In genomic region chr2:94043662-94044061, GRCm38 (mm10) we compare ENCODE assay signal across 12 mouse cellular contexts. TPM values are rescaled to one million over a fixed set of nuclear protein-coding genes. Genes with fewer than 3 reads are reported as not detected.
A peak's percentile ranks its signal among the peaks of the same experiment; 100 is the strongest.
DNase-seq lines count a peak whose midpoint lies in the region; ATAC-seq and TF ChIP-seq lines count a peak whose summit lies in the region.
"Had no signal": no experiment of that assay in that cellular context is flagged by ENCODE, and none has a peak within 500 bp of the region (broad histone marks: within the 10 kb centered on the region; RNA-seq: fewer than 3 reads in every experiment).

No protein-coding gene starts in this region.

- no peak overlapping the region for H3K9ac ChIP-seq in forebrain, embryonic 14.5 days (ENCODE audit: low read length)
- H3K9ac ChIP-seq in midbrain, embryonic 12.5 days (replicated peaks): no peak overlapping the region
- H3K9ac ChIP-seq: lung, embryonic 15.5 days had no signal

- H3K27ac ChIP-seq in gastrocnemius, adult 2 months: no peak overlapping the region
- no peak overlapping the region for H3K27ac ChIP-seq in forebrain, embryonic 14.5 days (ENCODE audit: low read depth, low read length)
- H3K27ac ChIP-seq in midbrain, embryonic 12.5 days (replicated peaks): no peak overlapping the region
- H3K27ac ChIP-seq: lung, embryonic 15.5 days had no signal

- no peaks in the 10 kb centered on the region for H3K36me3 ChIP-seq in forebrain, embryonic 14.5 days (ENCODE audit: control insufficient read depth, insufficient read depth, low read length)
- H3K36me3 ChIP-seq in midbrain, embryonic 12.5 days: 0 out of 2 replicates have a peak, but pooled peaks cover 2% of the 10 kb centered on the region
- H3K36me3 ChIP-seq: lung, embryonic 15.5 days had no signal

- no peaks in the 10 kb centered on the region for H3K27me3 ChIP-seq in forebrain, embryonic 14.5 days (replicated peaks; ENCODE audit: control insufficient read depth, insufficient read depth, low read length)
- no peaks in the 10 kb centered on the region for H3K27me3 ChIP-seq in midbrain, embryonic 12.5 days
- H3K27me3 ChIP-seq: lung, embryonic 15.5 days; Patski had no signal

- intact Hi-C loops in gastrocnemius, adult 2 months (cut with DNase I): no loop called here

- no peak for DNase-seq in gastrocnemius, adult 2 months
- no peak for DNase-seq in gastrocnemius, postnatal 25 days
- peak; percentile 37 for DNase-seq in MN1 (ENCODE audit: low spot score)
- peak; percentile 85 for DNase-seq in forebrain, embryonic 14.5 days (ENCODE audit: low spot score)
- no peak for DNase-seq in kidney, postnatal 4 days
- DNase-seq in thymus, postnatal 14 days: no peak
- DNase-seq in kidney, postnatal 36 days: no peak

- 0 out of 2 replicates have a peak overlapping the region, but pooled peaks have one; percentile 5 for H3K4me3 ChIP-seq in gastrocnemius, adult 2 months
- no peak overlapping the region for H3K4me3 ChIP-seq in forebrain, embryonic 14.5 days (ENCODE audit: low read depth, low read length)
- no peak overlapping the region for H3K4me3 ChIP-seq in midbrain, embryonic 12.5 days
- H3K4me3 ChIP-seq: lung, embryonic 15.5 days had no signal

- H3K4me1 ChIP-seq in forebrain, embryonic 14.5 days (ENCODE audit: control insufficient read depth, insufficient read depth, low read length): peaks cover 19% of the 10 kb centered on the region
- peaks cover 21% of the 10 kb centered on the region for H3K4me1 ChIP-seq in midbrain, embryonic 12.5 days
- H3K4me1 ChIP-seq: lung, embryonic 15.5 days had no signal

- 15% methylated on average over 5 of the region's 5 CpGs for WGBS in forebrain, embryonic 14.5 days
- WGBS in midbrain, embryonic 12.5 days: 41% methylated on average over 5 of the region's 5 CpGs

- H3K9me3 ChIP-seq in forebrain, embryonic 14.5 days (replicated peaks; ENCODE audit: control insufficient read depth, low read length): no peaks in the 10 kb centered on the region
- no peaks in the 10 kb centered on the region for H3K9me3 ChIP-seq in midbrain, embryonic 12.5 days
- H3K9me3 ChIP-seq: lung, embryonic 15.5 days had no signal

- ATAC-seq in forebrain, embryonic 14.5 days: peak; percentile 87
- ATAC-seq in midbrain, embryonic 12.5 days (ENCODE audit: low FRiP score, low read depth): peak; percentile 63
- ATAC-seq: Patski had no signal

- H3K4me2 ChIP-seq in forebrain, embryonic 14.5 days (ENCODE audit: low read length): no peak overlapping the region; the same call in 1 of the 2 replicates
- H3K4me2 ChIP-seq in midbrain, embryonic 12.5 days (replicated peaks): no peak overlapping the region
- H3K4me2 ChIP-seq: lung, embryonic 15.5 days had no signal

- no peak for TF ChIP-seq CTCF in gastrocnemius, adult 2 months (IDR thresholded peaks at IDR 0.05)

RNA-seq across cellular contexts. Expression of gene Alkbh3, which starts 33.1 kb away (rescaled TPM):
- 10 to 100 TPM; 54.8 to 55.7 TPM for total RNA-seq in gastrocnemius, adult 2 months (2021)
- 10 to 100 TPM; 54.2 to 59.3 TPM for total RNA-seq in gastrocnemius, postnatal 25 days (2021)
- polyA plus RNA-seq in forebrain, embryonic 14.5 days (2014; fragmentation: Nextera tagmentation; extraction: Ambion mirVana): 47.5 and 52.2 TPM in 2 replicates
- polyA plus RNA-seq in midbrain, embryonic 12.5 days (2016; fragmentation: Nextera tagmentation; extraction: Ambion mirVana): 50.1 and 55.8 TPM in 2 replicates

RNA-seq across cellular contexts. Expression of gene Gm27027, which starts 47.5 kb away (rescaled TPM):
- total RNA-seq in gastrocnemius, adult 2 months (2021): not detected
- total RNA-seq in gastrocnemius, postnatal 25 days (2021): not detected
- polyA plus RNA-seq in forebrain, embryonic 14.5 days (2014; fragmentation: Nextera tagmentation; extraction: Ambion mirVana): not detected in 2 replicates
- not detected in 2 replicates for polyA plus RNA-seq in midbrain, embryonic 12.5 days (2016; fragmentation: Nextera tagmentation; extraction: Ambion mirVana)
- polyA plus RNA-seq: heart, postnatal 0 days; large intestine, adult 2 months; lung, embryonic 15.5 days; Patski had no signal

Comparison
In these comparisons a context has a peak if more than half of its experiments do, and no peak if none do; other contexts are left out.
1. DNase-seq: peak in MN1 (single experiment) and forebrain, embryonic 14.5 days (single experiment); none in gastrocnemius, adult 2 months (single experiment), gastrocnemius, postnatal 25 days (single experiment), kidney, postnatal 4 days (0 of 2), thymus, postnatal 14 days (single experiment) and kidney, postnatal 36 days (0 of 2).